Mouse (Mus musculus) gastrocnemius, postnatal 10 days (tissue): ENCODE data around the gene Thyn1. TPM values are rescaled to one million over a fixed set of nuclear protein-coding genes. Genes with fewer than 3 reads are reported as not detected.

Source experiments
- DNase-seq: peaks from one replicate; pipeline ENCODE4 v3.0.0; 2021; ENCODE audit warnings: mixed read lengths
- total RNA-seq, 2 experiments: library from RNA; stranded (reverse); gene quantifications; 2 replicates each; pipeline ENCODE4 v1.2.3; 2021

Gene Thyn1
- total RNA-seq, 2 experiments from 2014 or later, result 35.2 to 37.4 TPM

GRCm38 (mm10) chr9:27029828-27030762 is 30.6 kb downstream of the Thyn1 start, which contains the start of the genes Vps26b and Ncapd3:
TSS of gene Vps26b (minus strand) at chr9:27030065.
TSS of gene Ncapd3 (plus strand) at chr9:27030175.
- DNase-seq, result peak; percentile 94

GRCm38 (mm10) chr9:27030763-27031100 is 31.2 kb downstream of the Thyn1 start:
- no peak for DNase-seq

GRCm38 (mm10) chr9:27043892-27044291 is 44.4 kb downstream of the Thyn1 start:
- DNase-seq, result no peak

GRCm38 (mm10) chr9:27049492-27049891 is 50.0 kb downstream of the Thyn1 start:
- no peak for DNase-seq

Other genes with a start within 250 kb of the Thyn1 start
- gene Glb1l2, start 193.2 kb upstream of the Thyn1 start, total RNA-seq, result 1 to 10 TPM; 2.7 to 4.4 TPM
- gene Glb1l3, start 138.8 kb upstream of the Thyn1 start, total RNA-seq, result not detected
- gene Gm1110, start 76.6 kb upstream of the Thyn1 start, total RNA-seq, result not detected
- 10 to 100 TPM; 29.7 to 35.2 TPM for gene Acad8, start 144 bp upstream of the Thyn1 start, total RNA-seq
- 10 to 100 TPM; 33.3 to 35.2 TPM for gene Vps26b, start 30.4 kb downstream of the Thyn1 start, total RNA-seq
- gene Ncapd3, start 30.5 kb downstream of the Thyn1 start, total RNA-seq, result 10 to 100 TPM in 1 of 2 experiments, 1 to 10 TPM in 1; 9.9 to 11.7 TPM
- gene Jam3, start 155.7 kb downstream of the Thyn1 start, total RNA-seq, result 10 to 100 TPM; 28.7 to 34.4 TPM